Mouse (Mus musculus) megakaryocyte progenitor cell, adult 5-6 weeks (primary cell): ENCODE results near the gene Rgs3. TPM values are rescaled to one million over a fixed set of nuclear protein-coding genes. Genes with fewer than 3 reads are reported as not detected.
A peak's percentile ranks its signal among the peaks of the same experiment; 100 is the strongest.

Experiments used
- ATAC-seq: replicated peaks from 2 replicates; pipeline ENCODE4 v1.8.0; 2016; ENCODE audit warnings: mild to moderate bottlenecking, moderate TSS enrichment, inconsistent platforms; ENCODE audit not compliant: poor library complexity
- total RNA-seq, 2 experiments: library from RNA; stranded (forward) in 1 of 2; stranded (reverse) in 1 of 2; fragments of 157-497, 149-512 nt in 1 of 2; fragments of 200-1000 nt in 1 of 2; gene quantifications; 2 replicates each; pipeline versions ENCODE4 v1.2.3 to v1.2.4; 2015 to 2017

Gene Rgs3
- total RNA-seq, 2 experiments from 2014 or later, result 4.2 to 10.8 TPM

- ATAC-seq, result no peak
Measured at GRCm38 (mm10) chr4:62683148-62683547, 123.5 kb downstream of the Rgs3 start.

- no peak for ATAC-seq
Measured at GRCm38 (mm10) chr4:62684351-62684750, 124.7 kb downstream of the Rgs3 start.

GRCm38 (mm10) chr4:62685268-62685667, 125.6 kb downstream of the Rgs3 start:
- ATAC-seq, result peak; percentile 64

- peak; percentile 63 for ATAC-seq
Measured at GRCm38 (mm10) chr4:62686769-62687168, 127.1 kb downstream of the Rgs3 start.

GRCm38 (mm10) chr4:62688142-62688541, 128.5 kb downstream of the Rgs3 start:
- no peak for ATAC-seq

GRCm38 (mm10) chr4:62690997-62691396, 131.3 kb downstream of the Rgs3 start:
- ATAC-seq, result peak; percentile 46

- ATAC-seq, result no peak
Measured at GRCm38 (mm10) chr4:62691625-62692024, 132.0 kb downstream of the Rgs3 start.

- ATAC-seq, result peak; percentile 49
Measured at GRCm38 (mm10) chr4:62693839-62694238, 134.2 kb downstream of the Rgs3 start.

- no peak for ATAC-seq
Measured at GRCm38 (mm10) chr4:62694703-62695439, 135.2 kb downstream of the Rgs3 start.

- no peak for ATAC-seq
Measured at GRCm38 (mm10) chr4:62695523-62695922, 135.9 kb downstream of the Rgs3 start.

- peak; percentile 45 for ATAC-seq
Measured at GRCm38 (mm10) chr4:62695946-62696345, 136.3 kb downstream of the Rgs3 start.

- no peak for ATAC-seq
Measured at GRCm38 (mm10) chr4:62696699-62697404, 137.2 kb downstream of the Rgs3 start.

- peak; percentile 67 for ATAC-seq
Measured at GRCm38 (mm10) chr4:62697469-62697868, 137.8 kb downstream of the Rgs3 start.

- no peak for ATAC-seq
Measured at GRCm38 (mm10) chr4:62698521-62698920, 138.9 kb downstream of the Rgs3 start.

GRCm38 (mm10) chr4:62699191-62699812, 139.7 kb downstream of the Rgs3 start:
- peak; percentile 83 for ATAC-seq

- ATAC-seq, result no peak
Measured at GRCm38 (mm10) chr4:62700426-62700825, 140.8 kb downstream of the Rgs3 start.

- ATAC-seq, result no peak
Measured at GRCm38 (mm10) chr4:62703151-62703550, 143.5 kb downstream of the Rgs3 start.

- no peak for ATAC-seq
Measured at GRCm38 (mm10) chr4:62704204-62704603, 144.6 kb downstream of the Rgs3 start.

GRCm38 (mm10) chr4:62705013-62705412, 145.4 kb downstream of the Rgs3 start:
- no peak for ATAC-seq

- no peak for ATAC-seq
Measured at GRCm38 (mm10) chr4:62705749-62706148, 146.1 kb downstream of the Rgs3 start.

- no peak for ATAC-seq
Measured at GRCm38 (mm10) chr4:62708084-62708483, 148.4 kb downstream of the Rgs3 start.

- peak; percentile 72 for ATAC-seq
Measured at GRCm38 (mm10) chr4:62708994-62709393, 149.3 kb downstream of the Rgs3 start.
